Mouse (Mus musculus) midbrain, embryonic 11.5 days (tissue): Measurements from ENCODE around the gene Odf2. TPM values are rescaled to one million over a fixed set of nuclear protein-coding genes. Genes with fewer than 3 reads are reported as not detected.

Source experiments
- ATAC-seq: fragments of 200-750 bp; cut with Nextera tagmentation; 2 replicates; pipeline ENCODE4 v1.8.0; 2017; ENCODE audit warnings: moderate TSS enrichment, moderate library complexity; ENCODE audit not compliant: low FRiP score
- DNase-seq: peaks from one replicate; pipeline ENCODE4 v3.0.0; 2015; ENCODE audit warnings: low spot score; ENCODE audit errors: missing footprints
- H3K27ac ChIP-seq: fragments of 300-500 bp; sonication (generic); 2 replicates; pipeline ENCODE4 v1.5.1; 2014; ENCODE audit warnings: low read depth, low read length
- H3K27me3 ChIP-seq: fragments of 300-500 bp; sonication (generic); 2 replicates; pipeline ENCODE4 v1.6.1; 2014; ENCODE audit warnings: mild to moderate bottlenecking, low read length, moderate library complexity, mixed read lengths; ENCODE audit not compliant: control insufficient read depth, insufficient read depth
- H3K36me3 ChIP-seq: fragments of 300-500 bp; sonication (generic); 2 replicates; pipeline ENCODE4 v1.6.1; 2014; ENCODE audit warnings: mild to moderate bottlenecking, low read length, moderate library complexity, mixed read lengths; ENCODE audit not compliant: control insufficient read depth, insufficient read depth
- H3K4me1 ChIP-seq: fragments of 300-500 bp; sonication (generic); 2 replicates; pipeline ENCODE4 v1.6.1; 2014; ENCODE audit warnings: low read length; ENCODE audit not compliant: control insufficient read depth, insufficient read depth
- H3K4me2 ChIP-seq: fragments of 300-500 bp; sonication (generic); 2 replicates; pipeline ENCODE4 v1.6.1; 2014; ENCODE audit warnings: mild to moderate bottlenecking, moderate library complexity
- H3K4me3 ChIP-seq: fragments of 300-500 bp; sonication (generic); 2 replicates; pipeline ENCODE4 v1.5.1; 2014; ENCODE audit warnings: low read depth, low read length
- H3K9ac ChIP-seq: fragments of 300-500 bp; sonication (generic); 2 replicates; pipeline ENCODE4 v1.6.1; 2014; ENCODE audit warnings: low read length
- H3K9me3 ChIP-seq: fragments of 300-500 bp; sonication (generic); 2 replicates; pipeline ENCODE4 v1.6.1; 2016; ENCODE audit warnings: low read length; ENCODE audit not compliant: control insufficient read depth
- WGBS: fragments of 180-500 bp; shearing (Covaris S2); extraction: QIAGEN DNeasy Blood & Tissue Kit; methylation state at CpG from one replicate; pipeline ENCODE4 v1.1.7; 2014; 5-methylcytosine and 5-hydroxymethylcytosine counted together
- polyA plus RNA-seq: library from polyadenylated mRNA; unstranded; fragments of >200 nt; fragmentation: Nextera tagmentation; extraction: Ambion mirVana; gene quantifications from 2 replicates; pipeline ENCODE4 v1.2.1, GENCODE M21; 2014

The Odf2 gene
- polyA plus RNA-seq, 1 experiment from 2014 or later: 79.4 TPM

DNA sequence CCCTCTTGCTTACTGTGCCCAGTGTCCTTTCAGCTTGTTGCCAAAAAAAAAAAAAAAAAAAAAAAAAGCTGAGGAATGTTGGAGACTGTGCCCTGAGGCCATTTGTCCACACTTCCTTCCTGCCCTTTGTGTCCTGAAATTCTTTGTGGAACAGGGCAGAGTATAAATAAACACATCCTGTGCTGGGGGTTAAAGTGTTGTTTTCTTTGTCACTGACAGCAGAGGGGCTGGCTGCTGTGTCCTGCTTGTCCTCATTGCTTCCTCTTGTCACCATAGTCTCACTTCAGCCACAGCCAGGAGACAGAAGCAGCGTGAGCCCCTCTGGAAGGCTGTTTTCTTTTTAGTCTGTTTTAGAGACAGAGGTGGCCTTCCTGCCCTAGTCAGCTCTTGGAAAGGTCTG is 55.7 kb downstream of the Odf2 start:
- no peaks in the 10 kb centered on the region for H3K4me1 ChIP-seq
- 74% methylated on average over 1 of the region's 1 CpGs for WGBS
- ATAC-seq: no peak
- H3K27me3 ChIP-seq: no peaks in the 10 kb centered on the region
- H3K36me3 ChIP-seq: peaks cover 26% of the 10 kb centered on the region
- no peak for DNase-seq
- H3K4me2 ChIP-seq: no peak overlapping the region
- H3K9me3 ChIP-seq: no peaks in the 10 kb centered on the region
- H3K27ac ChIP-seq: no peak overlapping the region
- no peak overlapping the region for H3K9ac ChIP-seq
- no peak overlapping the region for H3K4me3 ChIP-seq

DNA sequence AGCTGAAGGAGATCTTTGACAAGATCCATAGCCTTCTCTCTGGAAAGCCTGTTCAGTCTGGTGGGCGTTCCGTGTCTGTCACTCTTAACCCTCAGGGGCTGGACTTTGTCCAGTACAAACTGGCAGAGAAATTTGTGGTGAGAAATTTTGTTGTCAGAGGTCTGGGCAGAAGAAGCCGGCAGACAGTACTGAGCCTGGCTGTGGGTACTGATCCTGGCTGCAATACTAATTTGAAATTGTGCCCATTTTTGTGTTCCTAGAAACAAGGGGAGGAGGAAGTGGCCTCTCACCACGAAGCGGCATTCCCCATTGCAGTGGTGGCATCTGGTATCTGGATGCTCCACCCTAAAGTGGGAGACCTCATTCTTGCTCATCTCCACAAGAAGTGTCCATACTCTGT is 59.9 kb downstream of the Odf2 start:
- ATAC-seq (no peak), DNase-seq (no peak)
- no peak overlapping the region for H3K9ac ChIP-seq
- H3K4me3 ChIP-seq: no peak overlapping the region
- H3K27ac ChIP-seq: no peak overlapping the region
- H3K27me3 ChIP-seq: no peaks in the 10 kb centered on the region
- 95% methylated on average over 5 of the region's 5 CpGs for WGBS
- no peaks in the 10 kb centered on the region for H3K9me3 ChIP-seq
- no peak overlapping the region for H3K4me2 ChIP-seq
- H3K4me1 ChIP-seq: no peaks in the 10 kb centered on the region
- H3K36me3 ChIP-seq: peaks cover 24% of the 10 kb centered on the region

- ATAC-seq (no peak), DNase-seq (no peak)
- Histone ChIP-seq H3K4me3 (no peak overlapping the region), H3K27ac (no peak overlapping the region), H3K27me3 (no peaks in the 10 kb centered on the region), H3K9ac (no peak overlapping the region), H3K4me2 (no peak overlapping the region), H3K9me3 (no peaks in the 10 kb centered on the region), H3K36me3 (peaks cover 4% of the 10 kb centered on the region; the same call in 1 of the 2 replicates), H3K4me1 (no peaks in the 10 kb centered on the region)
- 96% methylated on average over 7 of the region's 7 CpGs for WGBS
Observed at GRCm38 (mm10) chr2:29961246-29961645, 72.2 kb downstream of the Odf2 start.

DNA sequence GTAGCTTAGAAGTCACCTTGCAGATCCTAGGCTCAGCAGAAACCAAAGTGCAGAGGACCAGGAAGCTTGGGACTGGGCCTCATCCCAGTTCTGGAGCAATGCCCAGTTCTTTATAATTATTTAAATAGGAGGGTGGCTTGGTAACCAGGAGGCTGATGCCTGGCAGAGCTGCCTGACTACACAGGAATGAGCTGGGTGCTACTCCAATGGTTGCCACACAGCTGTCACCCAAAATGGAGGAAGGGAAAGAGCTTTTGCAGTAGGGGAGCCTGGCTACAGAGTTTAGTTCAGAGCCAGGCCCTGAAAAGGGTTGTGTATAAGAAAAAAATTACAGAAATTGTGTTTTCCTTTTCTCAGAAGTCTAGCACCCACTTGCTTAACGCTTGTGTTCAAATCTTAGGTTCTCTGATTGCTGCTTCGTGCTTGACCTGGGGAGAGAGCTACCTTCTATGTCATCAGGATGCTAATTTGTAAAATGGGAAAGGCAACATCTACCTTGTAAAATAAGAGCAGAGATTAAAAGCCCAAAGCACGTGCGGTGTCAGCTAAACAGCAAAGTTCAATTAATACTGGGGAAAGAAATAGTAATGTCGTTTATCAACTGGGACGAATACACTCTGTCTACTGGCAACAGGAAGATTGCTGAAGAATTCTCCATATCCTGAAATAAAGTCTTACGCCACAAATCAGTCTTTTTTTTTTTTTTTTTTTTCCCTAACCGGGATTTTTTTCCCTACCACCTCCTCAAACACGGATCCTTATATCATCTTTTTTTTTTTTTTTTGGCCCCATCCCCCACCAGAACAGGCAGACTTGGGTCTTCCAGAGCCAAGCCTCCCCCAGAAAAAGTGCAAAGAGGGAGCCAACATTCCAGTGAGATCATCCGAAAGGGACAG is 75.6 kb downstream of the Odf2 start:
- ATAC-seq (no peak), DNase-seq (no peak)
- Histone ChIP-seq H3K9me3 (no peaks in the 10 kb centered on the region), H3K4me3 (peak overlapping the region; percentile 92), H3K4me2 (peak overlapping the region; percentile 40), H3K4me1 (peaks cover 11% of the 10 kb centered on the region), H3K9ac (peak overlapping the region; percentile 91), H3K27ac (peak overlapping the region; percentile 42), H3K27me3 (no peaks in the 10 kb centered on the region), H3K36me3 (no peaks in the 10 kb centered on the region; the same call in 1 of the 2 replicates)
- 20% methylated on average over 10 of the region's 10 CpGs for WGBS

- H3K27me3 ChIP-seq: no peaks in the 10 kb centered on the region
- peak within 1 kb of the TSS; percentile 91 for H3K9ac ChIP-seq
- H3K4me1 ChIP-seq: peaks cover 11% of the 10 kb centered on the region
- ATAC-seq (peak; percentile 99), DNase-seq (peak; percentile 100)
- no peaks in the 10 kb centered on the region for H3K9me3 ChIP-seq
- peak within 1 kb of the TSS; percentile 92 for H3K4me3 ChIP-seq
- peak within 1 kb of the TSS; percentile 40 for H3K4me2 ChIP-seq
- H3K27ac ChIP-seq: peak within 1 kb of the TSS; percentile 68
- no peaks in the 10 kb centered on the region for H3K36me3 ChIP-seq
- WGBS: under 1% methylated on average over 64 of the region's 82 CpGs
Observed at GRCm38 (mm10) chr2:29965250-29965843, 76.3 kb downstream of the Odf2 start, which contains the start of gene Sptan1. Gene Sptan1, plus strand, starts transcription at chr2:29965560.

GRCm38 (mm10) chr2:29965906-29966305 is 76.9 kb downstream of the Odf2 start:
- peaks cover 11% of the 10 kb centered on the region for H3K4me1 ChIP-seq
- H3K36me3 ChIP-seq: no peaks in the 10 kb centered on the region
- WGBS: 0% methylated on average over 27 of the region's 41 CpGs
- DNase-seq: peak; percentile 93
- peak overlapping the region; percentile 92 for H3K4me3 ChIP-seq
- peak overlapping the region; percentile 40 for H3K4me2 ChIP-seq
- ATAC-seq: peak; percentile 19
- peak overlapping the region; percentile 91 for H3K9ac ChIP-seq
- no peaks in the 10 kb centered on the region for H3K27me3 ChIP-seq
- peak overlapping the region; percentile 68 for H3K27ac ChIP-seq
- no peaks in the 10 kb centered on the region for H3K9me3 ChIP-seq

GRCm38 (mm10) chr2:29966826-29967225 is 77.8 kb downstream of the Odf2 start:
- WGBS: 81% methylated on average over 2 of the region's 2 CpGs
- ATAC-seq: no peak
- Histone ChIP-seq H3K9me3 (no peaks in the 10 kb centered on the region), H3K4me2 (peak overlapping the region; percentile 40), H3K27ac (no peak overlapping the region), H3K4me1 (peaks cover 11% of the 10 kb centered on the region), H3K27me3 (no peaks in the 10 kb centered on the region), H3K9ac (peak overlapping the region; percentile 91), H3K4me3 (peak overlapping the region; percentile 92), H3K36me3 (no peaks in the 10 kb centered on the region)
- DNase-seq: no peak

GRCm38 (mm10) chr2:29967768-29968167 is 78.7 kb downstream of the Odf2 start:
- H3K36me3 ChIP-seq: no peaks in the 10 kb centered on the region
- H3K4me2 ChIP-seq: peak overlapping the region; percentile 40; the same call in 1 of the 2 replicates
- H3K4me3 ChIP-seq: no peak overlapping the region; the same call in 1 of the 2 replicates
- H3K9me3 ChIP-seq: no peaks in the 10 kb centered on the region
- H3K9ac ChIP-seq: peak overlapping the region; percentile 32; the same call in 1 of the 2 replicates
- 67% methylated on average over 5 of the region's 5 CpGs for WGBS
- H3K27ac ChIP-seq: no peak overlapping the region
- peaks cover 11% of the 10 kb centered on the region for H3K4me1 ChIP-seq
- H3K27me3 ChIP-seq: no peaks in the 10 kb centered on the region
- DNase-seq (no peak), ATAC-seq (no peak)

- WGBS: 80% methylated on average over 5 of the region's 5 CpGs
Observed at GRCm38 (mm10) chr2:29968638-29969037, 79.6 kb downstream of the Odf2 start.

More at GRCm38 (mm10) chr2:29968638-29969037, 79.6 kb downstream of the Odf2 start:
- H3K4me2 ChIP-seq: no peak overlapping the region
- no peaks in the 10 kb centered on the region for H3K9me3 ChIP-seq
- peaks cover 11% of the 10 kb centered on the region for H3K4me1 ChIP-seq
- no peak overlapping the region for H3K27ac ChIP-seq
- ATAC-seq (no peak), DNase-seq (no peak)
- H3K9ac ChIP-seq: no peak overlapping the region
- no peaks in the 10 kb centered on the region for H3K36me3 ChIP-seq
- H3K4me3 ChIP-seq: no peak overlapping the region
- H3K27me3 ChIP-seq: no peaks in the 10 kb centered on the region
